Mouse (Mus musculus) cerebellum, adult 9-11 months (tissue): Measurements from ENCODE around the gene B230217C12Rik.

Experiments
- DNase-seq: peaks from one replicate; pipeline ENCODE4 v3.0.0; 2022

B230217C12Rik gene

DNA sequence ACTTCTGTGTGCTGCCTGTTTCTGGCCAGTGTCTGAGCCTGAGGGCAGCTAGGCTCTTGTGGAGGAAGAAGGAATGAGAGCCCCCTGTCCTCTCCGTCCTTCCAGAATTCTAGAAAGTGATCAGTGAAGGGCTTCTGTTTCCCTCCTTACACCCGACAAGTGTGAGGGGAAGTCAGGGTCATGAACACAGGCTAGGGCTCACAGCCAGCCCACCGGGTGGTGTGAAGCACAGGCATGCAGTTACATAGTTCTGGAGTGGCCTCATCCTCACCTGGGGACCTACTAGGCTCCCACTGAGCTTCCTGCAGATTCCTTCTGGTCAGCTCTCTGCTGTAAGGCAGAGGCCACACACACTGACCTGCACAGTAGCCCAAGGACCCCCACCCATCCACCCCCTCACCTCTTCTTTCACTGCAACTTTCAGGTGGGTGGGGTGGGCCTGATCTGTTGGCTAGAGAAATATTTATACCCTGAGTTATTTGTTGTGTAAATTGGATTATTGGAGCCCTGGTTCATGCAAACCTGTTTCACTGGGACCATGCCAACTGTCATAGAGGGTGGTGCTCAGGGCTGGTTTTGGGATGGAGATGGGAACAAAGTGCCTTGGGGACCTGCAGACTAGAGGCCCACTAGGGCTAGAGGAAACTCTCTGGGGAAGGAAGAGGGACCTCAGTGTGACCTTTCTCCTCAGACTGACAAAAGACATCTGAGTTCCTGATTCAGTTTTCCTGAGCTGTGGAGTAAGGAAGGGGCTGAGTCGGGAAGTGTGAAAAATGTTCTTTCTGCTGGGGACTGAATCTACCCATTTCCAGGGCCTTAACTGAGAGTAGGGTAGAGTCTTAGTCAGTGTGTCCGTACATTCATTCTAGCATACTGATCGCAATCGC, 31.1 kb upstream of the B230217C12Rik start:
- DNase-seq, result peak; percentile 58

DNA sequence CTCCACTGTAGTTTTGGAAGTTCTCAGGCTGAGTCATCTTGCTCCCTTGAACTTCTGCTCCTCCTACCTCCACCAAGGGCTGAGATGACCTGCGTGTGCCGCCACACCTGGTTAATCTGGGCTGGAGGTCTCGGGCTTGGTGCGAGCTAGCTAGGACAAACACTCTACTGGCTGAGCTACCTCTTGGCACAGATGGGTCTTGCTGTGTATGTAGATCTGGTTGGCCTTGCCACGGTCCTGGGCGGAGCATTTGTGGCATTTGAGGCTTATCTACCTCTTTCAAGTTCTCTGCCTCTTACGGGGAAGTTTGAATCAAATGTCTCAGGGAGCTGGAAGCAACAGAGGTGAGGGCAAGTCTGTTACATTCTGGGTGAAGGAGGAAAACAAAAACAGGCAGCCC, 30.2 kb upstream of the B230217C12Rik start:
- peak; percentile 54 for DNase-seq

DNA sequence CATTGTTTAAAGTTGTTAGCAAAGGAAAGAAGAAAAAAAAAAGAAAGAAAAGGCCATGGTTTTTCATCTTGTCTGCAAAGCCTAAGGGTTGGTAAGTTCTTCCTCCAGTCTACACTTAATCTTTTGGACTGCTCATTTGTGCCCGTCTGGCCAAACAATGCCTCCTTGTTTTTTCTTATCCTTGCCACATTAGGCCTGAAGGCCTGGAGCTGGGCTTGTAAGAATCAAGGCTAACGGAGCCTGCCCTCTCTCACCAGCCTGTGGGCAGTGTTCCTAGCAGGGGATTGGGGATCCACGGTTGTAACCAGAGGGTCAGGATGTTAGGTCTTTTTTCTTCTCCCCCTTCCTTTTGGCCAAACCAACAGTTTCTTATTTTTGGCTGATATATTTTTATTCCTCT, 29.6 kb upstream of the B230217C12Rik start:
- no peak for DNase-seq

DNA sequence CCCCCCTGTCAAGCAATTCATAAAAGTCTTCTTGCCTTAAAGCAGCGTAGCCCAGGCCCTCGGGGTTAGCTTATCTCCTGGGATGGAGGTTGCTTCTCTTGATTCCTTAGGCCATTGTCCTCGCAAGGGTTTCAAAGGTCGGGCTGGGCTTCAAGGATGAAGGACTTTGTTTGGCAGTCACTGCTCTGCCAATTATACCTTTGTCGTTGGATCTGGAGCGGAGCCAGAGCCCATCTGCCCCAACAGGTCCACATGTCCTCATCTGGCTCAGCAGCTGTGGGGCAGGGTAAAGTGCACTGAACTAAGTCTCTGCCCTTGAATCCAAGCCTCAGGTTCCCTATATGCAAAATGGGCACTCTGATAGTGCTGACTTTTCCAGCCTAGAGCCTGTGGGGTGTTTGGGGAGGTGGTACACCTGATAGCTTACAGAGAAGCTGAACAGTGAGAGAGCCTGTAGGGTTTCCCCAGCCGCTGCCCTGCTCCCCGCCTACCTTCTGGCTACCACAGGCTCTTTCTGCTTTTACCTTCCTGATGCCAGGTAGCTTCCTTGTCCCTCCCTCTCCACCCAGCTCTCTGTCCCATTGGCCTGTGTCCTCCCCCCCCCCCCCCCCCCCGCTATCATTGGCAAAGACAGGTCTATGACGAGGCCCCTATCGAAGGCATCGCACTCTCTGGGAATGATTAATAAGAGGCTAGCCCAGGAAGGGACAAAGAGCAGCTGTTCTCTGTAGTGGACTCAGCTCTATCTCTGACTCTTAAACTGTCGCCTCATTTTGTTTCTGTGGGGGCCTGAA, 28.8 kb upstream of the B230217C12Rik start:
- peak; percentile 50 for DNase-seq

GRCm38 (mm10) chr11:97812491-97812921, 28.1 kb upstream of the B230217C12Rik start:
- no peak for DNase-seq

DNA sequence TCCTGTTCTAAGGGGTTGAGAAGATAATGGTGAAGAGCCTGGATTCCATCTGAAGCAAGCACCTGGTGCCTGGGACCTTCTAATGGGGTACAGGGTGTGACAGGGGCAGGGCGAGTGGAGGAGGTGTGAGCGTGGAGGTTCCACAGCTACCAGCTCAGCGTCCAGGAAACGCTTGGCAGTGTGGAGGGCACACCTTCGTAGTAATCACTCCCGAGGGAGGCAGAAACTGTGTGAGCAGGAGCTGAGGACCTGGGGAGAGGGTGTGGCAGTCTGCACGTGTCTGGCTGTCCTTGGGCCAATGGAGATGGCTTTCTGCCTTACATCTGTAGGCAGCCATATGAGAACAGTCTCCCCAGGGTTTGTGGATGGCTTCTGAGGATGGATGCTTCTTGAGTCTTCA, 27.5 kb upstream of the B230217C12Rik start:
- DNase-seq, result no peak

DNA sequence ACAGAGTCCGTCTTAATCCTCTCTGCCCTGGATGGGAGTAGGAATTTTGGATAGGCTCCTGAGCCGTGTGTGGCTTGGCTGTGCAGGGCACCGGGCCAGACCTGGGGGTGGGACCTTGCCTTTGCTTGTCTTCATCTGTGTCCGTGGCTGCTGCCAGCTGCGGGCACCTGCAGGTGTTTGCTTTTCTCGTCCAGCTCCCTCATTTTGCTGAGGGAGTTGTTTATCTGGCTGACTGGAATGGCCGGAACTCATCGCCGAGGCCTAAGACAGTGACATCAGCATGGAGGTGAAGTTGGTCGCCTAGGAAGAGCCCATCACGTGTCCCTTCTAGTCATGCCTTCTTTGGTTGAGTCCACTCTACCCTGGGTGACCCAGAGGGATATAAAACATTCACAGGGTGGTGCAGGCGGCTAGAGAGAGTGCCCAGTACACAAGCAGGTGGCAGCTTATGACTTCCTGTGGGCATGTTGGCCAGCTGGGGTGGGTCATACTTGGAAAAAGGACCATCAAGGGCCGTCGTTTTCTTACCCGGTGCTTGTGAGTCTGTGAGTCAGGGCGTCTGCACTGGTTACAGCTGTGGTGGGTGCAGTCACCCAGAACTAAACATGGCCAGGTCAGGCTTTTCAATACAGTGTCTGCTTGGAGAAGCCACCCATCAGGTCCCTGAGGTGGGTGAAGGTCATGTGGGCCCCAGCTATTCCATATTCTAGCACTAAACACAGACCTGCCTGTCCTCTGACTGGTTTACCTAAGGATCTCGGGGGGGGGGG, 26.6 kb upstream of the B230217C12Rik start:
- DNase-seq, result no peak

DNA sequence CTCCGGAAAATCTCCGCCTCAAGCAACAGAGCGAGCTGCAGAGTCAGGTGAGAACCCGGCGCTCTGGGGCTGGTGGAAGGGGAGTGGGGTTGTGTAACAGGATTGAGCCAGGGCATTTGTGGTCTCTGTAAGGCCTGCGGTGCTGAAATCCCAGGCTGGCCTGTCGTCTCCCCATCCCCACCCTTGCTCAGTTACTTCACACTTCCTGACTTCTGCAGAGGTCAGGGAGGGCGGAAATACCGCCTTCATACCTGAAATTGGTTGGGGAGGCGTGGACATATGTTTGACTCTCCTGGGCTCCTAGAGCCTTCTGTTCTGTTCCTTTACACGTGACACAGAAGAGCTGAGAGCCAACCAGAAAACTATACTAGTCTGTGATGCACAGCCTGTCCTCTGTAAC, 24.8 kb upstream of the B230217C12Rik start:
- DNase-seq, result no peak

DNA sequence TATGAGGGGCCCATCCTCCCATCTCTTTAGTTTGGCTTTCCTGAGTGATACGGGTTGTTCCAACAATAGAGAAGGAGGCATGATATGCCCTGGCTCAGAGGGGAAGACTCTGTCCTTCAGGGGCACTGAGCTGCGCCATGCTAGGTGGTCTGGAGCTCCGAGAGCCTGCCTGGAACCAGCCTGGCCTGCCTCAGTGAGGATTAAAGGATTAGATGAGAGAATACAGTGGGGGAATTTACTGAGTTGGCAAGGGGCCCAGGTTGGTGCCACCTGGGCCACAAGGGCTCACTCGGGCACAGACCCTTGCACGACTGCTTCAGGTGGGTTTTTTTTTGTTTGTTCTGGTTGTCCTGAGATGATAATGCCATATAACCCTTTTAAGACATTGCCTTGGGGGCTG, 24.4 kb upstream of the B230217C12Rik start:
- DNase-seq, result no peak

- DNase-seq, result no peak
Observed at GRCm38 (mm10) chr11:97816916-97817315, 23.7 kb upstream of the B230217C12Rik start.

DNA sequence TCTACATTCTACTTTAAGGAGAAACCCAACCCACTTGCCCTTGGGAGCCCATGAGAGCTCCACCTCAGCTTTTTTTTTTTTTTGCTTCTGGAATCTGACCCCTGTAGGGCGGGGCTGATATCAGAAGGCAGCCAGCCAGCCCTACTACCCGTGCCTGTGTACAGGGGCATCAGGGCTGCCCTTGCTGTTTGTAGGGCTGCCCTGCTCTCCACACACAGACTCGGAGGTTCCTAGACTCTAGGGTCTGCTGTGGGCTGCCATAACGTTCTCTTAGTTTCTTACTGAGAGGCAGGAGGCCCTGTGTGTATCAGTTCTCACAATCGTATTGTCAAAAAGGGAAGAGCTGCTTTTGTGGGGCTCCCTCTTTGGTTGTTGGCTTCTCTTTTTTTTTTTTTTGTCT, 23.2 kb upstream of the B230217C12Rik start:
- DNase-seq, result no peak

- DNase-seq, result no peak
Observed at GRCm38 (mm10) chr11:97818003-97818402, 22.6 kb upstream of the B230217C12Rik start.

DNA sequence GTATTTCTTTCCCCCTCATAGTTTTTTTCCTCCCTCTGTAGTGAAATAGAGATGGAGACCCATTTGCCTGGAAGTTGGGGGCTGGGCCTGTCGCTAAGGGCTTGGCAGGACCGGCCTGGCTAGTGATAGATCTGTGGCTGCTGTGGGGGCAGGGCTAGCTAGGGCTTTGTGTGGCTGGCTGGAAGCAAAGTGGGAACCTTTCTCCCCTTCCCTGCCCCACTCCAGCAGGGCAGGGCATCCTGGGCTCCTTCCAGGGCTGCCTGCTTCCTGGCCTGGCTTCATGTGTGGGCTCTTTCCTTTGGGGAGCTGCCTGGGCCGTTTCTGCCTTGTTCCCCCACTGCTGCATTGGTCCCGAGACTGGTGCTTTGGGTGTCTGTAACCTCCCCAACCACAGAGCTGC, 22.0 kb upstream of the B230217C12Rik start:
- peak; percentile 66 for DNase-seq

GRCm38 (mm10) chr11:97819102-97819501, 21.5 kb upstream of the B230217C12Rik start:
- no peak for DNase-seq

- no peak for DNase-seq
Observed at GRCm38 (mm10) chr11:97819923-97820322, 20.7 kb upstream of the B230217C12Rik start.

- peak; percentile 76 for DNase-seq
Observed at GRCm38 (mm10) chr11:97820840-97821239, 19.7 kb upstream of the B230217C12Rik start.

GRCm38 (mm10) chr11:97821401-97822064, 19.0 kb upstream of the B230217C12Rik start:
- DNase-seq, result no peak

DNA sequence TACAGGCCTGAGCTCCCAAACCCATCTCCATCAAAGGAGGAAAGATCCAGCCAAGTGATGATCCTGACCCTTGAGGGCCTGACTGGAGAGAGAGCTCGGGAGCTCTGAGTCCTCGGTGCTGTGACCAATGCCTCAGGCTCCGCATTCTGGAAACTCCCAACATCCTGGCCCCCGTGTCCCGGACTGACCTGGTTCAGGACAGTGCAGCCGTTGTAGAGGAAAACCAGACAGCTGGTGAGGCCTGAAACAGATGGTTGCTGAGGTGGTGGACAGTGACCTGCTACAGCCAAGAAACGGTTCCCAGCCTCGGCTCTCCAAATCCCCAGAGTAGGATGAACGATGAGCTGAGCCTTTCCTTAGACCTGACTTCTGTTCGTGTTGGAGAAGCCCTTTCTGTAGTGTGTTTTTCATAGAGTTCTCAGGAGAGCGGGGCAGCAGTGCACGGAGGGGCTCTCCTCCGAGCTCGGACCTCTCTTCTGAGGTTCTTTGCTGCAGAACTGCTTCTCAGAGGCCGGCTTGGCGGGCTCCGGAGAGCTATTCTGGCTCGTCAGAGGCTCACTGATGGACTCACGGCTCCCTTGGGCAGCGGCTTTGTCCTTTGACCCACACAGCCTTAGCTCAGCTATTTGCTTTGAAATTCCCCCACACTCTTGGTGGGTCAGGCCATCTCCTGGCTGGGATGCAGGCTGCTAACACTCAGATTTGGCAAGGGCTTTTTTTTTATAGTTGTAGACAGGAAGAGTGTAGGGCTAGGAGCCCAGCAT, 17.6 kb upstream of the B230217C12Rik start:
- peak; percentile 87 for DNase-seq

DNA sequence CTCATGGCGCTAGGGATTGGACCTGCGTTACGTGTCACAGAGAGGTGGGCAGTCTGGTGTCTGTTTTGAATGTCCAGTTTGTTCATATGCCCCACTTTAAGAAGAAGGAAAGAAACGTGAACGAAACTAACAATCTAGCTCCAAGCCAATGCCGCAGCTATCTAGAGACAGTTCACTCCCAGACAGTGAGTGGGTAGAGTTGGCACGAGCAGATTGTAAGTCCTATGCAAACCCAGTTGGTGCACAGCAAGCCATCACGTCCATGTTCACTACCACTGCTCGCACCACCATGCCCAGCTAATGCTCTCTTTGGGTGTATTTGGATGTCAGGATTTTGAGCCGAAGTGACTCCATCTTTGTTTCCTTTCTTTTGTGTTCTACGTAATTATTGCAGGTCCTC, 16.4 kb upstream of the B230217C12Rik start:
- no peak for DNase-seq

DNA sequence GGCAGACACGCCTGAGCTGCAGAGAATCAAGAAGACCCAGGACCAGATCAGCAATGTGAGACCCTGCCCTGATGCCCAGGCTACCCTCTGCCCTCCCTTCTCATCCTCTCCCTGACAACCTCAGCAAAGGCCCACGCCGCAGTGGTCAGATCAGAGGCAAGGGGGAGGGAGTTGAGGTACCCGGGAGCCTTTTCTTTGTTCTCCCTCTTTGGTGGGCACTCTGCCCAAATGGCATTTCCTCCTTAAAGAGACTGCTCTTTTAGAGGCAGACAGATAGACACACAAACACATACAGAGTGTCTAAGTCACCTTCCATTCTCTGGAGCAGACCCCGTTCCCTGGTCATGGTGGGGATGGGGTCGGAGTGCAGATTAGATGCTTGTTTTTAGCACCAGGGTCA, 15.7 kb upstream of the B230217C12Rik start:
- DNase-seq, result no peak

DNA sequence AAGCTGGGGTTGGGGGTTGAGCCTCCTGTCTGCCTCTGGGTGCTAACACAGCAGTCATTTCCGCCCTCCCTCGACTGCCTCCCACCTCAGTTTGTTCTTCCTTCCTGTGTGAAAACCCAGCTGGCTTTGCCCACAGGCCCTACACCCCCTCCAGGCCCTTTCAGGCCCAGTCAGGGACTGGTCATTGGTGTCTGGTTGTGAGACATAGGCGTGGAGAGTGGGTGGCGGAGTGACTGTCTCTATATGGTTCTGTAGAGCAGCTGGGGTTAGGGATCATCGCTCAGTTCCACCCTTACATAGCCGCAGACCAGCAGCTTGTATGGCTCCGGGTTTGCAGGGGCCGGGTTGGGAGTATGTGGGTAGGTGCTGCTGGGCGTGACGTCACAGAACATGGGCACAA, 15.3 kb upstream of the B230217C12Rik start:
- DNase-seq, result no peak

GRCm38 (mm10) chr11:97825971-97826370, 14.6 kb upstream of the B230217C12Rik start:
- DNase-seq, result peak; percentile 15
